Mouse (Mus musculus): ENCODE measurements around the gene Gm4064. TPM values are rescaled to one million over a fixed set of nuclear protein-coding genes. Genes with fewer than 3 reads are reported as not detected.
"Not testable (repeated sequence)": the region's sequence is repeated elsewhere in the genome, so short reads cannot be mapped to it uniquely, and the experiment has no call there.

The Gm4064 gene
- not detected for total RNA-seq (2021)
- long read RNA-seq, experiment 1: 0 reads
- long read RNA-seq, experiment 2: 0 reads

DNA sequence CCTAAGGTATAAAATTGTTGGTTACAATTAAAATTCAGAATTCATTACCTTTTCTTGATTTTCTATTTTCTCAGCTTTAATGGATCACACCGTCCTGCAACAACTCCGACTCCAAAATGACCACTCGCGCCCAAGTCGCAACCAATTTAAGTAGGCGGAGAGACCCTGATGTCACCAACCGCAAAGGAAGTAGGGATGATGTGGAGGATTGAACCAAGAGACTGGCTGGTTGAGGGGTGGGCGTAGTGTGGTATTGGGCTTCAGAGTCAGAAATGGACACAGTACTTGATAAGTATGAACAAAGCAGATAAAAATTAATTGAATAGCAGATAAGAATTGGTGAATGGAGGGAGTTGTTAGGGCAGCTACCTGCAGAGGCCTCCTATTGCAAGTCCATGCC, at the start of gene Gm4064:
Gm4064 (minus strand) TSS at position 101 of the 400 bp plus-strand sequence.
- intact Hi-C loops (cut with DNase I; ENCODE audit: low total_unique reads); DNase-seq: not testable (repeated sequence)

DNA sequence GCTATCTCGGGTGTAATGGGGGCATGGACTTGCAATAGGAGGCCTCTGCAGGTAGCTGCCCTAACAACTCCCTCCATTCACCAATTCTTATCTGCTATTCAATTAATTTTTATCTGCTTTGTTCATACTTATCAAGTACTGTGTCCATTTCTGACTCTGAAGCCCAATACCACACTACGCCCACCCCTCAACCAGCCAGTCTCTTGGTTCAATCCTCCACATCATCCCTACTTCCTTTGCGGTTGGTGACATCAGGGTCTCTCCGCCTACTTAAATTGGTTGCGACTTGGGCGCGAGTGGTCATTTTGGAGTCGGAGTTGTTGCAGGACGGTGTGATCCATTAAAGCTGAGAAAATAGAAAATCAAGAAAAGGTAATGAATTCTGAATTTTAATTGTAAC, 34.4 kb upstream of the Gm4064 start, which contains the start of the genes Rbmy and Gm10256:
Rbmy (plus strand) TSS at position 301 of the 400 bp plus-strand sequence.
Gm10256 (plus strand) TSS at position 320 of the 400 bp plus-strand sequence.
- intact Hi-C loops (cut with DNase I; ENCODE audit: low total_unique reads); DNase-seq: not testable (repeated sequence)

Other genes with a start within 250 kb of the Gm4064 start
- not detected for gene H2al2c, start 197.1 kb downstream of the Gm4064 start, total RNA-seq (2021)
- not detected for gene Sry, start 132.5 kb downstream of the Gm4064 start, total RNA-seq (2021)
- not detected for gene H2al2b, start 75.5 kb downstream of the Gm4064 start, total RNA-seq (2021)
- gene Rbmy, start 34.5 kb upstream of the Gm4064 start, total RNA-seq (2021): not detected
- gene Gm10256, start 34.5 kb upstream of the Gm4064 start, total RNA-seq (2021): not detected
- not detected for gene Gm10352, start 104.8 kb upstream of the Gm4064 start, total RNA-seq (2021)
- not detected for gene Gm29289, start 136.4 kb upstream of the Gm4064 start, total RNA-seq (2021)